Comparison of ENCODE assay signal across 15 mouse cellular contexts in genomic region chr3:130265104-130265503, GRCm38 (mm10).
DNase-seq lines count a peak whose midpoint lies in the region; ATAC-seq and TF ChIP-seq lines count a peak whose summit lies in the region.
"Had no signal": no experiment of that assay in that cellular context is flagged by ENCODE, and none has a peak within 500 bp of the region (broad histone marks: within the 10 kb centered on the region; RNA-seq: fewer than 3 reads in every experiment).

No protein-coding gene starts in this region.

- no peak for DNase-seq in frontal cortex, postnatal 14 days (ENCODE audit: low spot score in 2 of 2)
- DNase-seq in left cerebral cortex, postnatal 14 days (ENCODE audit: low spot score in 2 of 2): peak; percentile 40 to 41
- DNase-seq in left cerebral cortex, postnatal 4 days: no peak
- peak; percentile 40 for DNase-seq in brain, embryonic 14.5 days (ENCODE audit: low read depth)
- no peak for DNase-seq in heart, postnatal 25 days (ENCODE audit: low spot score)
- DNase-seq in spleen, postnatal 14 days (ENCODE audit: low spot score in 2 of 2): no peak
- DNase-seq: cerebellum, adult 11 months; kidney, adult 2 months; kidney, postnatal 4 days; liver, postnatal 0 days; lung, postnatal 36 days; thymus, postnatal 25 days had no signal

- TF ChIP-seq POLR2A in brain, embryonic 14.5 days (IDR thresholded peaks at IDR 0.05; ENCODE audit: borderline replicate concordance, extremely low read depth, insufficient read depth, insufficient read length, poor library complexity, severe bottlenecking): no peak

- ATAC-seq in frontal cortex, adult (ENCODE audit: low TSS enrichment): peak; percentile 72
- peak; percentile 46 for ATAC-seq in megakaryocyte progenitor cell, adult 5-6 weeks (replicated peaks; ENCODE audit: poor library complexity)
- ATAC-seq: activated CD4-positive, CD25-positive, alpha-beta regulatory T cell, adult 4 months; liver, postnatal 0 days had no signal

- intact Hi-C loops in left cerebral cortex, postnatal 14 days (cut with DNase I): no loop called here
- intact Hi-C loops in left cerebral cortex, postnatal 4 days (cut with DNase I): no loop called here
- intact Hi-C loops in heart, postnatal 25 days (cut with DNase I): no loop called here

- no peak for TF ChIP-seq CTCF in brain, embryonic 14.5 days (IDR thresholded peaks at IDR 0.05; ENCODE audit: borderline replicate concordance, extremely low read depth, insufficient read depth, insufficient read length)

Comparison
In these comparisons a context has a peak if more than half of its experiments do, and no peak if none do; other contexts are left out.
1. DNase-seq: peak in left cerebral cortex, postnatal 14 days (2 of 2) and brain, embryonic 14.5 days (single experiment); none in frontal cortex, postnatal 14 days (0 of 2), left cerebral cortex, postnatal 4 days (single experiment), heart, postnatal 25 days (single experiment) and spleen, postnatal 14 days (0 of 2).